Mouse (Mus musculus) heart, adult 2 months (tissue): Measurements from ENCODE around the gene Cacna1a.

ENCODE experiments used
- CTCF ChIP-seq: fragments of 200-600 bp; IDR thresholded peaks from 2 replicates; pipeline ENCODE4 v1.8.1; 2022; ENCODE audit warnings: antibody characterized with exemption, mild to moderate bottlenecking, moderate library complexity
- POLR2A ChIP-seq: fragments of 200-500 bp; IDR thresholded peaks from 2 replicates; pipeline ENCODE4 v1.6.1; 2011; ENCODE audit warnings: mild to moderate bottlenecking, low read depth, low read length, control low read depth; ENCODE audit not compliant: insufficient read depth

DNA sequence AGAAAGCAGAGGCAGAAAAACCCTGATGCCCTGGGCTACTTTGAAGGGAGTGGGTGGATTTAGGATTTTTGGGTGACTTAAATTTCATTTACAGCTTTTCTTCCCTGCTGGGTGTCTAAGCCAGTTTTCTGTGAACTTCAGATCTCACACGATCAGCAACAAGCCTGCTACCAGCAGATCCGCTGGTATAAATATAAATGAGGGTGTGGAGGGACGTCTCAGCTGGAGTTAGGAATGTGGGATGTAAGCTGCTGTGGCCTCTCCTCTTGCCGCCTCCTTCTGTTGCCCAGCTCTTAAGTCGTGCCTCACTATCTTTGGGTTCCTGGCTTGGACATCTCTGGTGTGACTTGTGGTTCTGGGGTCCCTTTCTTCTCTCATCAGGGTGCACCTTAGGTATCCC lies 41.3 kb downstream of the Cacna1a start:
- no peak for TF ChIP-seq CTCF
- no peak for TF ChIP-seq POLR2A
